8 mouse cellular contexts compared by ENCODE assay signal in the genomic region with DNA sequence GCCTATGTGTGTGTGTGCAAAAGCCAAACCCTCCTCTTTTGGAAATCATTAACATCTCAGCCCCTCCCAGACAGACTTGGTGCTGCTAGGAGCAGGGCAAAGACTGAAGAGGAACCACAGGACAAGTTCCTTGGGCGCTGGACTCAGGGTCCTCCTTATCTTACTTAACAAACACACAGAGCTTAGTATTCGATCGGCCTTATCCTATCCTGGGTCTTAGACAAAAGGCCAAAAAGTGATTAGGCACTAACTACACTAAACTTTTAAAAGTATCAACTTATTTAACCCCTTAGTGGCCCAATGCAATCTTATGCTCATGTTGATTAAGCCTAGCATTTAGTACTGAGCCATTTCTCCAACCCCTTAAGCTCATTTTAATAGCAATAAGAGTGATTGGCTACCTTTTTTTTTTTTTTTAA. TPM values are rescaled to one million over a fixed set of nuclear protein-coding genes. Genes with fewer than 3 reads are reported as not detected.
A peak's percentile ranks its signal among the peaks of the same experiment; 100 is the strongest.
DNase-seq lines count a peak whose midpoint lies in the region; ATAC-seq lines count a peak whose summit lies in the region.

No protein-coding gene starts in this region.

- H3K9me3 ChIP-seq in embryonic facial prominence, embryonic 15.5 days (replicated peaks) = no peaks in the 10 kb centered on the region
- H3K9me3 ChIP-seq in kidney, embryonic 16.5 days (ENCODE audit: low read length) = no peaks in the 10 kb centered on the region
- no peaks in the 10 kb centered on the region for H3K9me3 ChIP-seq in midbrain, embryonic 11.5 days (ENCODE audit: control insufficient read depth, low read length)

- peak overlapping the region; percentile 83 for H3K4me3 ChIP-seq in embryonic facial prominence, embryonic 15.5 days (replicated peaks)
- H3K4me3 ChIP-seq in kidney, embryonic 16.5 days (ENCODE audit: low read length) = peak overlapping the region; percentile 84
- H3K4me3 ChIP-seq in midbrain, embryonic 11.5 days (ENCODE audit: low read depth, low read length) = peak overlapping the region; percentile 36; the same call in 1 of the 2 replicates

- peak; percentile 48 for DNase-seq in retina, embryonic 14.5 days (ENCODE audit: low spot score)
- DNase-seq in retina, postnatal 1 day = no peak
- no peak for DNase-seq in midbrain, embryonic 11.5 days (ENCODE audit: low spot score, missing footprints)
- no peak for DNase-seq in cerebellum, adult 18-20 months
- no peak for DNase-seq in testis, postnatal 14 days (ENCODE audit: low spot score)
- DNase-seq in frontal cortex, adult 2 months (ENCODE audit: extremely low spot score in 1 of 2, low spot score in 1 of 2) = no peak

- no peaks in the 10 kb centered on the region for H3K36me3 ChIP-seq in embryonic facial prominence, embryonic 15.5 days
- no peaks in the 10 kb centered on the region for H3K36me3 ChIP-seq in kidney, embryonic 16.5 days (ENCODE audit: insufficient read depth, low read length)
- H3K36me3 ChIP-seq in midbrain, embryonic 11.5 days (ENCODE audit: control insufficient read depth, insufficient read depth, low read length) = no peaks in the 10 kb centered on the region

- H3K27ac ChIP-seq in embryonic facial prominence, embryonic 15.5 days (replicated peaks) = peak overlapping the region; percentile 93
- H3K27ac ChIP-seq in kidney, embryonic 16.5 days (ENCODE audit: low read length) = peak overlapping the region; percentile 93
- no peak overlapping the region for H3K27ac ChIP-seq in midbrain, embryonic 11.5 days (ENCODE audit: low read depth, low read length)

- peak overlapping the region; percentile 80 for H3K4me2 ChIP-seq in embryonic facial prominence, embryonic 15.5 days (replicated peaks)
- peak overlapping the region; percentile 62 for H3K4me2 ChIP-seq in kidney, embryonic 16.5 days (replicated peaks; ENCODE audit: low read depth, low read length)
- peak overlapping the region; percentile 91; the same call in 1 of the 2 replicates for H3K4me2 ChIP-seq in midbrain, embryonic 11.5 days

- no peaks in the 10 kb centered on the region for H3K27me3 ChIP-seq in embryonic facial prominence, embryonic 15.5 days
- H3K27me3 ChIP-seq in kidney, embryonic 16.5 days (ENCODE audit: insufficient read depth, low read length) = no peaks in the 10 kb centered on the region
- no peaks in the 10 kb centered on the region for H3K27me3 ChIP-seq in midbrain, embryonic 11.5 days (ENCODE audit: control insufficient read depth, insufficient read depth, low read length)

- peaks cover 61% of the 10 kb centered on the region for H3K4me1 ChIP-seq in embryonic facial prominence, embryonic 15.5 days
- H3K4me1 ChIP-seq in kidney, embryonic 16.5 days (ENCODE audit: insufficient read depth, low read length) = peaks cover 54% of the 10 kb centered on the region
- H3K4me1 ChIP-seq in midbrain, embryonic 11.5 days (ENCODE audit: control insufficient read depth, insufficient read depth, low read length) = peaks cover 40% of the 10 kb centered on the region

- H3K9ac ChIP-seq in embryonic facial prominence, embryonic 15.5 days = no peak overlapping the region
- H3K9ac ChIP-seq in kidney, embryonic 16.5 days (replicated peaks; ENCODE audit: low read length) = peak overlapping the region; percentile 1; the same call in 1 of the 2 replicates
- peak overlapping the region; percentile 33 for H3K9ac ChIP-seq in midbrain, embryonic 11.5 days (ENCODE audit: low read length)

- peak; percentile 6; the same call in 1 of the 2 replicates for ATAC-seq in embryonic facial prominence, embryonic 15.5 days (ENCODE audit: insufficient number of reproducible peaks, low FRiP score, low TSS enrichment, low read depth)
- peak; percentile 53 for ATAC-seq in kidney, embryonic 16.5 days (ENCODE audit: low FRiP score, low TSS enrichment)
- ATAC-seq in midbrain, embryonic 11.5 days (ENCODE audit: low FRiP score) = no peak

- WGBS in embryonic facial prominence, embryonic 15.5 days = 6% methylated on average over 3 of the region's 3 CpGs
- WGBS in kidney, embryonic 16.5 days = 10% methylated on average over 3 of the region's 3 CpGs
- 22% methylated on average over 3 of the region's 3 CpGs for WGBS in midbrain, embryonic 11.5 days

RNA-seq across cellular contexts. Expression of a gene that starts 3.8 kb away (rescaled TPM):
- polyA plus RNA-seq in embryonic facial prominence, embryonic 15.5 days (2015; fragmentation: Nextera tagmentation; extraction: Ambion mirVana) = 142 and 160 TPM in 2 replicates
- polyA plus RNA-seq in kidney, embryonic 16.5 days (2015; fragmentation: Nextera tagmentation; extraction: Ambion mirVana) = 139 and 151 TPM in 2 replicates
- 66.0 and 70.7 TPM in 2 replicates for polyA plus RNA-seq in midbrain, embryonic 11.5 days (2014; fragmentation: Nextera tagmentation; extraction: Ambion mirVana)
- 81.5 and 93.8 TPM in 2 replicates for polyA plus RNA-seq in frontal cortex, adult 2 months (2012; rRNA removed)

RNA-seq across cellular contexts. Expression of a gene that starts 14.1 kb away (rescaled TPM):
- polyA plus RNA-seq in embryonic facial prominence, embryonic 15.5 days (2015; fragmentation: Nextera tagmentation; extraction: Ambion mirVana) = 37.7 and 37.9 TPM in 2 replicates
- polyA plus RNA-seq in kidney, embryonic 16.5 days (2015; fragmentation: Nextera tagmentation; extraction: Ambion mirVana) = 19.6 and 22.1 TPM in 2 replicates
- polyA plus RNA-seq in midbrain, embryonic 11.5 days (2014; fragmentation: Nextera tagmentation; extraction: Ambion mirVana) = 2.8 and 3.7 TPM in 2 replicates
- 6.9 and 7.6 TPM in 2 replicates for polyA plus RNA-seq in frontal cortex, adult 2 months (2012; rRNA removed)

RNA-seq across cellular contexts. Expression of a gene that starts 53.0 kb away (rescaled TPM):
- polyA plus RNA-seq in embryonic facial prominence, embryonic 15.5 days (2015; fragmentation: Nextera tagmentation; extraction: Ambion mirVana) = 24.7 and 27.3 TPM in 2 replicates
- 27.6 and 28.0 TPM in 2 replicates for polyA plus RNA-seq in kidney, embryonic 16.5 days (2015; fragmentation: Nextera tagmentation; extraction: Ambion mirVana)
- polyA plus RNA-seq in midbrain, embryonic 11.5 days (2014; fragmentation: Nextera tagmentation; extraction: Ambion mirVana) = 43.4 and 48.6 TPM in 2 replicates
- polyA plus RNA-seq in frontal cortex, adult 2 months (2012; rRNA removed) = 18.9 and 19.0 TPM in 2 replicates
